Mouse (Mus musculus) lung, postnatal 0 days (tissue): ENCODE measurements around the gene Scd2. TPM values are rescaled to one million over a fixed set of nuclear protein-coding genes. Genes with fewer than 3 reads are reported as not detected.
"Not testable (repeated sequence)": the region's sequence is repeated elsewhere in the genome, so short reads cannot be mapped to it uniquely, and the experiment has no call there.

Experiments used
- ATAC-seq: fragments of 200-750 bp; cut with Nextera tagmentation; 2 replicates; pipeline ENCODE4 v1.8.0; 2017; ENCODE audit warnings: moderate library complexity
- DNase-seq: peaks from one replicate; pipeline ENCODE4 v3.0.0-alpha.2; 2016; ENCODE audit warnings: low spot score
- H3K27ac ChIP-seq: fragments of 300-500 bp; sonication (generic); 2 replicates; pipeline ENCODE4 v1.5.1; 2014; ENCODE audit warnings: antibody characterized with exemption, mild to moderate bottlenecking, low read length, mixed read lengths
- H3K27me3 ChIP-seq: fragments of 300-500 bp; sonication (generic); replicated peaks from 2 replicates; pipeline ENCODE4 v1.6.1; 2014; ENCODE audit warnings: low read length, mixed read lengths; ENCODE audit not compliant: insufficient read depth
- H3K36me3 ChIP-seq: fragments of 300-500 bp; sonication (generic); 2 replicates; pipeline ENCODE4 v1.6.1; 2014; ENCODE audit warnings: low read length, mixed read lengths; ENCODE audit not compliant: insufficient read depth
- H3K4me1 ChIP-seq: fragments of 300-500 bp; sonication (generic); 2 replicates; pipeline ENCODE4 v1.6.1; 2014; ENCODE audit warnings: antibody characterized with exemption, low read depth, low read length, mixed read lengths; ENCODE audit not compliant: insufficient read depth
- H3K4me2 ChIP-seq: fragments of 300-500 bp; sonication (generic); replicated peaks from 2 replicates; pipeline ENCODE4 v1.6.1; 2014; ENCODE audit warnings: low read depth, mild to moderate bottlenecking, low read length, moderate library complexity, mixed read lengths
- H3K4me3 ChIP-seq: fragments of 300-500 bp; sonication (generic); 2 replicates; pipeline ENCODE4 v1.5.1; 2014; ENCODE audit warnings: low read depth, low read length
- H3K9ac ChIP-seq: fragments of 300-500 bp; sonication (generic); replicated peaks from 2 replicates; pipeline ENCODE4 v1.6.1; 2014; ENCODE audit warnings: low read depth, mild to moderate bottlenecking
- H3K9me3 ChIP-seq: fragments of 300-500 bp; sonication (generic); 2 replicates; pipeline ENCODE4 v1.6.1; 2016; ENCODE audit warnings: low read length, mixed read lengths
- CTCF ChIP-seq: IDR thresholded peaks from 2 replicates; pipeline ENCODE4 v1.5.1; 2016; ENCODE audit warnings: antibody characterized with exemption, mild to moderate bottlenecking
- EP300 ChIP-seq: IDR thresholded peaks from 2 replicates; pipeline ENCODE4 v1.6.1; 2016; ENCODE audit warnings: antibody characterized with exemption, mild to moderate bottlenecking, control low read depth
- WGBS: fragments of 180-500 bp; shearing (Covaris S2); extraction: QIAGEN DNeasy Blood & Tissue Kit; methylation state at CpG from one replicate; pipeline ENCODE4 v1.1.7; 2014; 5-methylcytosine and 5-hydroxymethylcytosine counted together
- polyA plus RNA-seq: library from polyadenylated mRNA; unstranded; fragments of >200 nt; fragmentation: Nextera tagmentation; extraction: Ambion mirVana; gene quantifications from 2 replicates; pipeline ENCODE4 v1.2.1, GENCODE M21; 2015

The Scd2 gene
- polyA plus RNA-seq, 1 experiment from 2014 or later: 99.3 TPM

- no peak overlapping the region for H3K4me3 ChIP-seq
- H3K4me2 ChIP-seq: no peak overlapping the region
- H3K4me1 ChIP-seq: peaks cover 20% of the 10 kb centered on the region
- no peak overlapping the region for H3K9ac ChIP-seq
- no peak for ATAC-seq
- no peaks in the 10 kb centered on the region for H3K27me3 ChIP-seq
- no peaks in the 10 kb centered on the region for H3K9me3 ChIP-seq
- no peak for DNase-seq
- WGBS: 74% methylated on average over 8 of the region's 8 CpGs
- H3K36me3 ChIP-seq: no peaks in the 10 kb centered on the region
- no peak overlapping the region for H3K27ac ChIP-seq
- TF ChIP-seq EP300 (no peak), CTCF (no peak)
These were observed 15.5 kb upstream of the Scd2 start for GRCm38 (mm10) chr19:44277931-44278330.

GRCm38 (mm10) chr19:44280755-44281154, 12.7 kb upstream of the Scd2 start:
- TF ChIP-seq EP300 (peak; percentile 61; the same call in 1 of the 2 replicates), CTCF (no peak)
- no peak overlapping the region for H3K4me2 ChIP-seq

GRCm38 (mm10) chr19:44281825-44282447, 11.5 kb upstream of the Scd2 start:
- H3K27me3 ChIP-seq, DNase-seq, ATAC-seq, H3K9ac ChIP-seq, H3K4me2 ChIP-seq, H3K9me3 ChIP-seq, H3K36me3 ChIP-seq, H3K4me3 ChIP-seq: not testable (repeated sequence)
- H3K27ac ChIP-seq: peak overlapping the region; percentile 83
- H3K4me1 ChIP-seq: peaks cover 41% of the 10 kb centered on the region
- 22% methylated on average over 1 of the region's 1 CpGs for WGBS

More at GRCm38 (mm10) chr19:44280755-44281154, 12.7 kb upstream of the Scd2 start:
- Histone ChIP-seq H3K4me3 (no peak overlapping the region), H3K9ac (no peak overlapping the region), H3K9me3 (no peaks in the 10 kb centered on the region), H3K27ac (peak overlapping the region; percentile 83), H3K4me1 (peaks cover 37% of the 10 kb centered on the region), H3K36me3 (no peaks in the 10 kb centered on the region), H3K27me3 (no peaks in the 10 kb centered on the region)
- DNase-seq: peak; percentile 93
- WGBS: 1% methylated on average over 6 of the region's 6 CpGs
- peak; percentile 7 for ATAC-seq

- peak; percentile 9; the same call in 1 of the 2 replicates for ATAC-seq
- Histone ChIP-seq H3K4me3 (no peak overlapping the region), H3K27ac (peak overlapping the region; percentile 58), H3K27me3 (no peaks in the 10 kb centered on the region), H3K4me2 (no peak overlapping the region), H3K9ac (no peak overlapping the region), H3K9me3 (no peaks in the 10 kb centered on the region), H3K36me3 (no peaks in the 10 kb centered on the region), H3K4me1 (peaks cover 42% of the 10 kb centered on the region)
- TF ChIP-seq CTCF: no peak
- no peak for TF ChIP-seq EP300
- 27% methylated on average over 9 of the region's 9 CpGs for WGBS
- DNase-seq: peak; percentile 84
These were observed 10.8 kb upstream of the Scd2 start for GRCm38 (mm10) chr19:44282534-44283156.

- ATAC-seq (no peak), DNase-seq (peak; percentile 66)
- no peaks in the 10 kb centered on the region for H3K9me3 ChIP-seq
- H3K4me2 ChIP-seq: peak overlapping the region; percentile 82
- peaks cover 46% of the 10 kb centered on the region for H3K4me1 ChIP-seq
- peak overlapping the region; percentile 97 for H3K27ac ChIP-seq
- H3K36me3 ChIP-seq: no peaks in the 10 kb centered on the region
- peak overlapping the region; percentile 31; the same call in 1 of the 2 replicates for H3K4me3 ChIP-seq
- WGBS: 26% methylated on average over 15 of the region's 15 CpGs
- no peaks in the 10 kb centered on the region for H3K27me3 ChIP-seq
- TF ChIP-seq EP300 (no peak), CTCF (no peak)
- H3K9ac ChIP-seq: 0 out of 2 replicates have a peak overlapping the region, but pooled peaks have one; percentile 1
These were observed 10.1 kb upstream of the Scd2 start for GRCm38 (mm10) chr19:44283157-44284024.
